Mouse (Mus musculus) ES-Bruce4 (cell line): ENCODE data around the gene Rbfox3. TPM values are rescaled to one million over a fixed set of nuclear protein-coding genes. Genes with fewer than 3 reads are reported as not detected.

Experiments
- H3K27ac ChIP-seq: 2 replicates; pipeline ENCODE4 v1.5.1; 2012; ENCODE audit warnings: low read length, inconsistent platforms; ENCODE audit not compliant: insufficient read depth
- H3K27me3 ChIP-seq: 2 replicates; pipeline ENCODE4 v1.6.1; 2012; ENCODE audit warnings: mild to moderate bottlenecking, low read length, inconsistent platforms; ENCODE audit not compliant: control insufficient read depth, poor library complexity, insufficient read depth, severe bottlenecking
- H3K36me3 ChIP-seq: 2 replicates; pipeline ENCODE4 v1.6.1; 2012; ENCODE audit warnings: inconsistent platforms, mild to moderate bottlenecking, low read length, moderate library complexity; ENCODE audit not compliant: control insufficient read depth, poor library complexity, insufficient read depth, severe bottlenecking
- H3K4me1 ChIP-seq: one replicate; pipeline ENCODE4 v1.8.1; 2011; ENCODE audit warnings: low read length; ENCODE audit not compliant: control insufficient read depth, insufficient read depth
- H3K4me3 ChIP-seq: 2 replicates; pipeline ENCODE4 v1.5.1; 2011; ENCODE audit warnings: low read depth, mild to moderate bottlenecking, low read length
- H3K9ac ChIP-seq: 2 replicates; pipeline ENCODE4 v1.6.1; 2012; ENCODE audit warnings: low read depth, mild to moderate bottlenecking, inconsistent platforms; ENCODE audit not compliant: poor library complexity, severe bottlenecking
- H3K9me3 ChIP-seq: replicated peaks from 2 replicates; pipeline ENCODE4 v1.6.1; 2012; ENCODE audit warnings: mild to moderate bottlenecking, low read length, inconsistent platforms; ENCODE audit not compliant: control insufficient read depth, poor library complexity, insufficient read depth, severe bottlenecking
- CTCF ChIP-seq: IDR thresholded peaks from one replicate; pipeline ENCODE4 v1.8.1; 2011; ENCODE audit warnings: low read depth, low read length
- EP300 ChIP-seq: IDR thresholded peaks from 2 replicates; pipeline ENCODE4 v1.6.1; 2011; ENCODE audit warnings: low read depth, low read length; ENCODE audit not compliant: insufficient read depth
- POLR2A ChIP-seq: IDR thresholded peaks from one replicate; pipeline ENCODE4 v1.8.1; 2011; ENCODE audit warnings: low read length; ENCODE audit not compliant: insufficient read depth
- polyA plus RNA-seq: library from polyadenylated mRNA; stranded (reverse); fragments of >200 nt; gene quantifications from 2 replicates; pipeline ENCODE4 v1.2.4, GENCODE M21; 2011; ENCODE audit warnings: low read depth; ENCODE audit not compliant: missing spikeins, insufficient read depth, insufficient read length

The Rbfox3 gene
- polyA plus RNA-seq, 1 experiment = 0.85 TPM

DNA sequence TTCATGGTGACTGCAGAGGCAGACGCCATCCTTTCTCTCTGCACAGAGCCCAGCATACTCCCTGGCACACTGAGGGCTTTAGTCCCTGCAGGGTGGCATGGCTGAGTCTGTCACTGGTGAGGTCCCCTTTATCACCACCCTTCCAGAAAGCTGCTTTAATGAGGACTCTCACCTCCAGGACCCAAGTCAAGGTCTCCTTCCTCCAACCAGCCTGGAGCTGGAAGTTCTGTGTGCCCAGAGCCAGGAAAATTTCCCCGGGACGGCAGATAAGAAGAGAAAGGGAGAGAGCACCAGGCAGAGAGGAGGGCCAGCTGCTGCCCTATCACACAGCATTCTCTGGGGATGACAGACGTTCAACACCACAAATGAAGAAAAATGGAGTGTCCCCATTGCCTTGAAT, 73.2 kb downstream of the Rbfox3 start:
- Histone ChIP-seq H3K36me3 (no peaks in the 10 kb centered on the region), H3K4me3 (no peak overlapping the region), H3K27ac (no peak overlapping the region), H3K4me1 (no peaks in the 10 kb centered on the region), H3K9me3 (no peaks in the 10 kb centered on the region), H3K9ac (no peak overlapping the region), H3K27me3 (no peaks in the 10 kb centered on the region)
- no peak for TF ChIP-seq EP300
- TF ChIP-seq CTCF = no peak
- no peak for TF ChIP-seq POLR2A

DNA sequence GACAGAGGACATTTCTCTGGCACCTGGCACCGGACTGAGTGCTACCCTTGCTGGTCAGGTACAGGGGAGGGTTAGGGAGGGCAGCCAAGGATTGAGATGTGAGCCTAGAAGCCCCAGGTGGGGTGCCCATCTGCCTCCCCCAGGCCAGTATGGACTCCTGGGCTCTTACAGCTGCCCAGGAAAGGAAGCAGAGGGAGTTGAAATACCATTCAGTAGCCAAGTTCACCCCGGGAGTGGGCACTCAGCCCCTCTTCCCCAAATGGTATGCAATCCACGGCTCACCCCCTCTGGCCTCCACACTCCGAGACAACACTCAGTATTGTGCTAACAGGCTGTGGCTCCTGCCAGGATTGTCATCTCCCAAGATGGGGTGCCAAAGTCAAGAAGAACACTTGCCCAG, 74.5 kb downstream of the Rbfox3 start:
- Histone ChIP-seq H3K4me3 (no peak overlapping the region), H3K4me1 (no peaks in the 10 kb centered on the region), H3K27ac (no peak overlapping the region), H3K9me3 (no peaks in the 10 kb centered on the region), H3K27me3 (no peaks in the 10 kb centered on the region), H3K36me3 (no peaks in the 10 kb centered on the region), H3K9ac (no peak overlapping the region)
- TF ChIP-seq CTCF (no peak), POLR2A (no peak), EP300 (no peak)

DNA sequence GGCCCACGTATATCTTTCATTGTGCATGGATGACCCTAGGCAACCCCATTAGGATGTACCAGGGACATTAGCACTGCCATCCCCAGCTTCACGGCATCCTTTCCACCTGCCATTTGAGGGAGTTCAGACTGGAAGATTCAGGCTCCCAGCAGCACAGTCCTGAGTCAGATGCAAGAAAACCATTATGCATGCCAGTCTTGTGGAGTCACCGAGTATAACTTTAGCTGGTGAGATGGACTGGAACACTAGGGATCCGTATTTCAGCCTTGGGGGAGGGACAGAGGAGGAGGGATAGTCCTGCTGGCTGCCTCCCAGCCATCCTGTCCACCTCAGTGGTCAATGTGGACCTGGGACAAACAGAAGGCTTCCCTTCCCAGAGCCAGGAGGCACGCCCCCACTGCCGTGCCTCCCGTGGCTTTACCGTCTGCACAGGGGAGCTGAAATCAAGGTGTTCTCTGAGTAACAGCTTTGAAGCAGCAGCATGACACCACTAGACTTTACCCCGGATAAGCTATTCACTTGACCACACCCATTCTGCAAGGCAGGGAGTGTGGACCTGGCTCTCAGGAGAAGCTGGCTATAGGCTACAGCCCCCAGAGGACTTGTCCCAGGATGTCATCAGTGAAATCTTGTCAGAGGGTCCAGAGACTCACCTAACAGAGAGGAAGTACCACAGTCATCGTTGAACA, 78.5 kb downstream of the Rbfox3 start:
- Histone ChIP-seq H3K27ac (no peak overlapping the region), H3K27me3 (no peaks in the 10 kb centered on the region), H3K36me3 (no peaks in the 10 kb centered on the region), H3K4me3 (no peak overlapping the region), H3K4me1 (no peaks in the 10 kb centered on the region), H3K9ac (no peak overlapping the region), H3K9me3 (no peaks in the 10 kb centered on the region)
- TF ChIP-seq CTCF (no peak), EP300 (no peak), POLR2A (no peak)

DNA sequence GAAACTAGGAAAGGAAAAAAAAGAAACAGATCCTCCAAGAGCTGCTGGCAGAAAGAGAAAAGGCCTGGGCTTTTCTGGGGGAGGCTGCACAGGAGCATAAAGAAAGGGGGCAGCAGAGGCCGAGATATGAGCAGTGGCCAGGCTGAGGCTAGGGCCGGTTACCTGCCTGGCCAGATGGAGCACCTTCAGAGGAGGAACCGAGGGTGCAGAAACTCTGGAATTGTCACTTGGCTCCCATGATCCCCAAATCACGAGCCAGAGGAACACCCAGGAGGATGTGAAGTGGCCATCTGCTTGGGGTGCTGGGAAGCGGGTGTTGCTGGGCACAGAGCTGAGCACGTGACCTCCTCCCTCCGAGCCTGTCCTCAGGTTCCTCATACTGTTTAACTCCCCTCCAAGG, 79.7 kb downstream of the Rbfox3 start:
- no peaks in the 10 kb centered on the region for H3K9me3 ChIP-seq

DNA sequence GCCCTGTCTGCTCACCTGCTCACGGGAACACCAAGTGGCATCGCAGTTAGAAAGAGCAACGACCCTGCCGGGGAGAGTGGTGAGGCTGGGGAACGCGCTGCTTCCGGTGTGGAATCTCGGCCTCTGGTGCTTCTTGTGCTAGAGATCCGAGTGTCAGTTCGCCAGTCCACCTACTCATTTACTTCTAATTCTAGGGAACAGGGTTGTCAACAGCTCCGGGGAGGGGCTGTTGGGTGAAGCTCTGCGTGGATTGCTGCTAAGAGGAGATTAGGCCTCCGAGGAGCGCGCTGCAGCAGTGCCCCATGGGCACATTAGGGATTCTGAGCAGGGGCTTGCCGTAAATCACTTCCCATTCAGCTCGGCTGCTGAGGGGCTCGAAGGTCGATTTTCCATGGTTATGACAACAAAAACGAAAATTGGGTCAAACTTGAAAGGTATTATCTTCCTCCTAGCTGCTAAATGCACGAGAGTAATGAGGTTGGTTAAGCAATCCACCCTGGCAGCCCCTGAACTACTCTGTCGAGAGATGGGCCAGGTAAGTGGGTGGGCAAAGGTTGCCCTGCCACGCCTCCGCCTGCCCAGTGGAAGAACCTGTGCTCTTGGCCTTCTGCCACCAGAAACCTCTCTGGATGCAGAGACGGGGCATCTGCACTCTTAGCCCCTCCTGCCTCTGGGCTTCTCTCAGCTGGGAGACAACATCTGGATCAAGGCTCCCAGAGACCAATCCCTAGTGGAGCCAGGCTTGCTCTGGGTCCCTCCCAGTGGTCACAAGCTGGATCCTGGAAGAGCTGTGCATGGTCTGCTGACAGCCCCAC, 85.9 kb downstream of the Rbfox3 start:
- H3K27me3 ChIP-seq = no peaks in the 10 kb centered on the region
- H3K9me3 ChIP-seq = no peaks in the 10 kb centered on the region
- no peak overlapping the region for H3K27ac ChIP-seq
- H3K4me3 ChIP-seq = no peak overlapping the region
- H3K9ac ChIP-seq = no peak overlapping the region
- TF ChIP-seq EP300 (no peak), POLR2A (no peak), CTCF (no peak)
- no peaks in the 10 kb centered on the region for H3K36me3 ChIP-seq
- H3K4me1 ChIP-seq = no peaks in the 10 kb centered on the region

More for the DNA sequence above, 79.7 kb downstream of the Rbfox3 start:
- H3K9ac ChIP-seq = no peak overlapping the region
- no peaks in the 10 kb centered on the region for H3K4me1 ChIP-seq
- no peak overlapping the region for H3K4me3 ChIP-seq
- H3K27ac ChIP-seq = no peak overlapping the region
- no peaks in the 10 kb centered on the region for H3K36me3 ChIP-seq
- no peak for TF ChIP-seq POLR2A
- H3K27me3 ChIP-seq = no peaks in the 10 kb centered on the region

DNA sequence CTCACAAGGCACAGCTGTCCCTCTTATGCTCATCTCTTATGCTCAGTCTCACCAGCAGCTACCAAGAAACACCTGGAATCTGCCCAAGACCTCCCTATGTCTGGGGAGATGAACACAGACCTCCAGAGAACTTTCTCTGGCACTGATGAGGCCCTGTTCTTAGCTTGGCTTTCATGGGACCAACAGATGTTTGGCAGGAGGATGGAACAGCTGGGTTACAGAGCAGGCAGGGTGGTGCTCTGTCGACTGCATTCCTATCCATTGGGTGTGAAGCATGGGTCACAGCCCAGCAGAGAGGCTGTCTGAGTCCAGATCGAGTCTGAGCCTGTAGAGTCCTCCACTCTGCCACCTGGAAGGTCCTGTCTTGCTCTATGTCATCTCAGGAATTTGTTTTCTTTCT, 90.0 kb downstream of the Rbfox3 start:
- H3K4me1 ChIP-seq = no peaks in the 10 kb centered on the region
- H3K9ac ChIP-seq = no peak overlapping the region
- no peaks in the 10 kb centered on the region for H3K9me3 ChIP-seq
- TF ChIP-seq POLR2A = no peak
- TF ChIP-seq EP300 = no peak
- TF ChIP-seq CTCF = no peak
- no peaks in the 10 kb centered on the region for H3K36me3 ChIP-seq
- no peak overlapping the region for H3K4me3 ChIP-seq
- H3K27ac ChIP-seq = no peak overlapping the region
- no peaks in the 10 kb centered on the region for H3K27me3 ChIP-seq
